Mouse (Mus musculus): ENCODE measurements around the gene Agl.

DNA sequence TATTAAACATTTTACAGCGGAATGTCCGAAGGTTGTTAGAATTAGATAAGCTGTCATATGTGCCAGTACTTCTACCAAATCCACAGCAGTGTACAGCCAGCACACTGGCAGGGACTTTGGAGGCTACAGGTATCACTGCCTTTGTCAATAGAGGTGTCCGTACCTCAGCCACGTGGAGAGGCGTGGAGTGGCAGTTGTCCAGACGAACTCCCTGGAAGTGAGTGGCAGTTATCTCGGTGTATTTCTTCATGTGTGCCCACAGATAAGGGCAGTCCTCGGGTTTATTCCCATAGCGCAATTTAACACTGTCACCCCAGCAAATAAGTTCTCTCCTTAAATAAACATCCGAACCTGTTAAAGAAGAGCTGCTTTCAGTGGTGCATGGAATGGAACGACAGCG lies 23.7 kb downstream of the Agl start:
- TF ChIP-seq CTCF (conservative IDR thresholded peaks at IDR 0.05; ENCODE audit: low read length) = no peak
- no peak for TF ChIP-seq NANOG (IDR thresholded peaks at IDR 0.05; ENCODE audit: borderline replicate concordance, low read length)
